Mouse (Mus musculus) kidney, adult 2 months (tissue): Measurements from ENCODE around the gene Cabp1. TPM values are rescaled to one million over a fixed set of nuclear protein-coding genes. Genes with fewer than 3 reads are reported as not detected.

Experiments used
- DNase-seq: peaks from one replicate; pipeline ENCODE4 v3.0.0; 2021
- H3K27ac ChIP-seq: fragments of 200-500 bp; 2 replicates; pipeline ENCODE4 v1.5.1; 2012; ENCODE audit warnings: low read depth, low read length, control low read depth, inconsistent platforms; ENCODE audit not compliant: insufficient read depth
- H3K27me3 ChIP-seq: fragments of 200-500 bp; replicated peaks from 2 replicates; pipeline ENCODE4 v1.6.1; 2012; ENCODE audit warnings: mild to moderate bottlenecking, moderate library complexity, low read length, inconsistent platforms; ENCODE audit not compliant: control insufficient read depth, insufficient read depth
- H3K36me3 ChIP-seq: fragments of 200-500 bp; 2 replicates; pipeline ENCODE4 v1.6.1; 2012; ENCODE audit warnings: mild to moderate bottlenecking, moderate library complexity, low read length, inconsistent platforms; ENCODE audit not compliant: control insufficient read depth, insufficient read depth
- H3K4me1 ChIP-seq: fragments of 200-500 bp; 2 replicates; pipeline ENCODE4 v1.6.1; 2011; ENCODE audit warnings: low read length; ENCODE audit not compliant: control insufficient read depth, insufficient read depth
- H3K4me3 ChIP-seq: fragments of 200-500 bp; 2 replicates; pipeline ENCODE4 v1.5.1; 2011; ENCODE audit warnings: mild to moderate bottlenecking, low read depth, low read length, control low read depth; ENCODE audit not compliant: insufficient read depth
- CTCF ChIP-seq: fragments of 200-500 bp; conservative IDR thresholded peaks from 2 replicates; pipeline ENCODE4 v1.5.1; 2011; ENCODE audit warnings: low read depth, mild to moderate bottlenecking, control low read depth, low read length, moderate library complexity, mixed read lengths; ENCODE audit not compliant: insufficient read depth, insufficient read length
- POLR2A ChIP-seq: fragments of 200-500 bp; IDR thresholded peaks from one replicate; pipeline ENCODE4 v1.6.1; 2011; ENCODE audit warnings: low read depth, low read length, control low read depth
- WGBS: fragments of 180-500 bp; shearing (Covaris S2); methylation state at CpG from one replicate; pipeline ENCODE4 v1.1.7; 2018; 5-methylcytosine and 5-hydroxymethylcytosine counted together
- polyA plus RNA-seq: library from polyadenylated mRNA; depleted of rRNA; stranded (reverse); fragments of >200 nt; gene quantifications from 2 replicates; pipeline ENCODE4 v1.2.3, GENCODE M21; 2012

Gene Cabp1
- polyA plus RNA-seq, 1 experiment: 1.7 TPM

GRCm38 (mm10) chr5:115192828-115193195 lies 1.4 kb downstream of the Cabp1 start:
- no peak overlapping the region for H3K4me3 ChIP-seq
- no peaks in the 10 kb centered on the region for H3K36me3 ChIP-seq
- TF ChIP-seq POLR2A (no peak), CTCF (no peak)
- 20% methylated on average over 7 of the region's 7 CpGs for WGBS
- H3K4me1 ChIP-seq: 0 out of 2 replicates have a peak, but pooled peaks cover 3% of the 10 kb centered on the region
- no peak for DNase-seq
- H3K27ac ChIP-seq: no peak overlapping the region
- no peaks in the 10 kb centered on the region; the same call in 1 of the 2 replicates for H3K27me3 ChIP-seq

DNA sequence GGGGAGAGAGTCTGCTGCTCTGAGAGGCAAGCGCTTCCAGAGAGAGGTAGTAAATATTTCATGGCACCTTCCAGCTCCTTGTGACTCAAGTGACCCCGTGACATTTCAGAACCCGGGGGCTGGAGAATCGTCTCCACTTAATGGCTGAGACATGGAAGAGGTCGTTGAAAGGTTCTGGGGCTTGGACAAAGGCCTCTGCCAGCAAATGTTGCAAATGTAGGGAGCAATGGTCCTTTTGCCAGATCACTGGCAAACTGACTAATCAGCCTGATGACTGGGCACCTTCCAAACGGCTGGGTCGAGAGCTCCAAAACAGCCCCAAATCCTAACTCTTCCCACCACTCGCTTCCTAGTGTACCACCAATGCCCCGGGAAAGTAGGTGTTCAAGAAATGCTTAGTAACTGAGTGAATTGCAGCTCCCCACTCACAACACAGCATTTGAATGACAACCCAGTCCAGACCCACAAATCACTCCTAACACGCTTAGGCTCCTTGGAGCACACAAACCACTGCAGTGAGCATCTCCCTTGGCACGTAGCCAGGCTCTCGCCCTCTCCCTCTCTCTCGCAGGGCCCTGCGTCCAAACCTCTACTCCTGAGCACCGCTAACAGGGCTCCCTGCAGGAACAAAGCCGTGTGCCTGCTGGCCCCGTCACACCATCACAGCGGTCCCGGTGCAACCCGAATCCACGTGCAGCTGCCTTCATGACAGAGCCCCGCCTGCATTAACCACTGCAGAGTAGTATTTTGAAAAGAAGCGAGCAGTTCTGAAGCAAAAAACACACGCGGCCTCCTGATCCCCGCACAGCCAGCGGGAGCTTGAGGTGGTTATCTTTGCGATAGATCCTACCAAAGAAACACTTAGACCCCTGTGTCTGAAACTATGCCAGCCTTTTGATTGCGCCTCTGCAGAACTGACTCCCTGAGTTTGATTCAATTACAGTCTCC lies 2.0 kb downstream of the Cabp1 start:
- 25% methylated on average over 29 of the region's 29 CpGs for WGBS
- no peak for DNase-seq
- Histone ChIP-seq H3K27ac (no peak overlapping the region), H3K36me3 (no peaks in the 10 kb centered on the region), H3K4me3 (no peak overlapping the region), H3K4me1 (0 out of 2 replicates have a peak, but pooled peaks cover 3% of the 10 kb centered on the region), H3K27me3 (no peaks in the 10 kb centered on the region; the same call in 1 of the 2 replicates)
- no peak for TF ChIP-seq POLR2A
- no peak for TF ChIP-seq CTCF

DNA sequence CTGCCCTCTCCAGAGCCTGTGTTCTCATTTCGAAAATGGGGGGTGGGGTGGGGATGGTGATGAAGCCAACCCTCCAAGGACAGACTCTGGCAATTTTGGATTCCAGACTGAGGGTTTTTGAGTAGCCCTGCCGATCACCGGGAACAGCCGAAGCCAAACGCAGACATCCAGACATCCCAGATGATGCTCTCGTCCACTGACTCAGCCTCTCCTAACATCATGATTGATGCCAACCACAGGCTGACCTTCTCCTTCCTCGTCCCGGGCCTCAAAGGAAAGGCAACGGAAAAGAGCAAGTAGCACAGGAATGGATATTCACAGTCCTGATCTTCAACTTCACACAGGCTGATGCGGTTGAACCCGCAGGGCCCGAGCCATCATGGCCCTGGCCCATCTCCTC lies 4.1 kb downstream of the Cabp1 start:
- WGBS: 88% methylated on average over 12 of the region's 12 CpGs
- Histone ChIP-seq H3K27ac (no peak overlapping the region), H3K4me1 (0 out of 2 replicates have a peak, but pooled peaks cover 3% of the 10 kb centered on the region), H3K27me3 (no peaks in the 10 kb centered on the region; the same call in 1 of the 2 replicates), H3K4me3 (no peak overlapping the region), H3K36me3 (no peaks in the 10 kb centered on the region)
- DNase-seq: no peak
- TF ChIP-seq POLR2A: no peak
- TF ChIP-seq CTCF: no peak

GRCm38 (mm10) chr5:115188824-115189223 lies 5.4 kb downstream of the Cabp1 start:
- no peaks in the 10 kb centered on the region; the same call in 1 of the 2 replicates for H3K27me3 ChIP-seq
- DNase-seq: peak; percentile 62

GRCm38 (mm10) chr5:115187188-115188131 lies 6.7 kb downstream of the Cabp1 start:
- Histone ChIP-seq H3K4me1 (no peaks in the 10 kb centered on the region), H3K4me3 (peak overlapping the region; percentile 30), H3K36me3 (no peaks in the 10 kb centered on the region), H3K27me3 (no peaks in the 10 kb centered on the region), H3K27ac (peak overlapping the region; percentile 67)
- DNase-seq: peak; percentile 96
- no peak for TF ChIP-seq POLR2A
- peak; percentile 86 for TF ChIP-seq CTCF
- WGBS: 10% methylated on average over 26 of the region's 26 CpGs

More at GRCm38 (mm10) chr5:115188824-115189223, 5.4 kb downstream of the Cabp1 start:
- 49% methylated on average over 5 of the region's 5 CpGs for WGBS
- no peak overlapping the region for H3K27ac ChIP-seq
- 0 out of 2 replicates have a peak, but pooled peaks cover 3% of the 10 kb centered on the region for H3K4me1 ChIP-seq
- H3K36me3 ChIP-seq: no peaks in the 10 kb centered on the region
- TF ChIP-seq CTCF: peak; percentile 82
- no peak for TF ChIP-seq POLR2A
- no peak overlapping the region for H3K4me3 ChIP-seq

DNA sequence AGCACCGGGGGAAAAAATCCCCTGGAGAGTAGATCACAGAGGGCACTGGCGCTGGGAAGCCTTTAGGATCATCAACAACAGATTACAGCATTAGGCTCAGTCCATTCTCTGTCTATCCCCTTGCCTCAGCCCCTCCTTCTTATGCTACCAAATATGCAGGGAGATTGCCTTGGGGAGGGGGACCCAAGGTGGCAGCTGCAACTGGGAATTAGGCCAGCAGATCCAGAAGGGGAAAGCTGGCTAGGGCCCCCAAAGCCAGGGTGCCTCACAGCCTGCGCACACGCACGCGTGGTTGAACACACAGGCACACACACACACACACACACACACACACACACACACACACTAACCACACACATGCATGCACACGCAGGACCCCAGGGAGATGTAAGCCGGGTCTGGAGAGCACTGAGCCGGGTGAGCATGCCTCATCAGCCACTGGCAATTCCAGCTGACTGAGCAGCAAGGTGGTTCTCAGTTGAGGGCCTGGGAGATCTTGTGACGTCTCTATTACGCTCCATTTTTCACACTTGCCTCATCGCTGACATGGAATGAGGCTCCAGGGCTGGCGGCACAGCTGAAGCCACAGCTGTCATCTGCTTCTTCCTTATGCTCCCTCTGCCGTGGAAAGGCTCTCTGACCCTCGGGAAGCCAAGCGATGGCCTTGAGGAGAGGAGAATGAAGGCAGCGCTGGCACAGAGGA lies 7.7 kb downstream of the Cabp1 start:
- Histone ChIP-seq H3K4me3 (peak overlapping the region; percentile 7; the same call in 1 of the 2 replicates), H3K27me3 (no peaks in the 10 kb centered on the region), H3K36me3 (no peaks in the 10 kb centered on the region), H3K4me1 (no peaks in the 10 kb centered on the region), H3K27ac (no peak overlapping the region)
- WGBS: 31% methylated on average over 17 of the region's 17 CpGs
- no peak for TF ChIP-seq POLR2A
- no peak for TF ChIP-seq CTCF
- DNase-seq: no peak
